Mouse (Mus musculus) cerebellum, adult 2 months (tissue): Measurements from ENCODE around the gene Wnt2b.

Experiments
- CTCF ChIP-seq: fragments of 200-500 bp; IDR thresholded peaks from 2 replicates; pipeline ENCODE4 v1.5.1; 2011; ENCODE audit warnings: low read depth, mild to moderate bottlenecking, control low read depth, low read length, moderate library complexity, borderline replicate concordance; ENCODE audit not compliant: insufficient read depth
- POLR2A ChIP-seq: fragments of 200-500 bp; IDR thresholded peaks from 2 replicates; pipeline ENCODE4 v1.6.1; 2011; ENCODE audit warnings: low read length, control low read depth, borderline replicate concordance; ENCODE audit not compliant: insufficient read depth

DNA sequence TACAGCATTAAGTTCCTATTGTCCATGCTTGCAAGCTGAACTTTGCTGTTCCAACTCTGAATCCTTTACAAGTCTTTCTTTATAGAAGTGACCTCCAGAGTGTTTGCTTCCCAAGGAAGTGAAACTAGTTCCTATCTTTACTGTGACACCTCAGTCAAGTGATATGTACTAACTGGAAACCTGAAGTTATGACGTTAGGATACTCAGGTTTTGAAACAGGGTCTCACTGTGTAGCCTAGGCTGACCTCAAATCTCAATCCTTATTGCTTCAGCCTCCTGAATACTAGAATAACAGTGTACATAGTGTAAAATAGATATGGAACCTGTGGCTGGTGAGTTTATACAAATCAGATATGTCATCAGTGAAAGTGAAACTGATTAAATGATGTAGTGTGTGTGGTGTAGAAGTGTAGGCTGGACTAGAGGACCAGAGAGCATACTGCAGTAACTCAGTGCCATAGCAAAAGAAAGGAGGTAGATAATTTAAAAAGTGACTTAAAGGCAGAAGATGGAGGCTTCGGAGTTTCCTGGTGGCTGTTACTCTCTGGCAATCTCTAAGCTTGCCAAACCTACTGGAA is 23.9 kb downstream of the Wnt2b start:
- TF ChIP-seq CTCF (no peak), POLR2A (no peak)
